Mouse (Mus musculus): Measurements from ENCODE around the gene Thada.

Gene Thada

GRCm38 (mm10) chr17:84287675-84288420, 178.2 kb downstream of the Thada start:
- no peak for DNase-seq (ENCODE audit: low spot score)

- no peak for DNase-seq (ENCODE audit: low spot score)
Measured at GRCm38 (mm10) chr17:84286536-84286935, 179.5 kb downstream of the Thada start.

DNA sequence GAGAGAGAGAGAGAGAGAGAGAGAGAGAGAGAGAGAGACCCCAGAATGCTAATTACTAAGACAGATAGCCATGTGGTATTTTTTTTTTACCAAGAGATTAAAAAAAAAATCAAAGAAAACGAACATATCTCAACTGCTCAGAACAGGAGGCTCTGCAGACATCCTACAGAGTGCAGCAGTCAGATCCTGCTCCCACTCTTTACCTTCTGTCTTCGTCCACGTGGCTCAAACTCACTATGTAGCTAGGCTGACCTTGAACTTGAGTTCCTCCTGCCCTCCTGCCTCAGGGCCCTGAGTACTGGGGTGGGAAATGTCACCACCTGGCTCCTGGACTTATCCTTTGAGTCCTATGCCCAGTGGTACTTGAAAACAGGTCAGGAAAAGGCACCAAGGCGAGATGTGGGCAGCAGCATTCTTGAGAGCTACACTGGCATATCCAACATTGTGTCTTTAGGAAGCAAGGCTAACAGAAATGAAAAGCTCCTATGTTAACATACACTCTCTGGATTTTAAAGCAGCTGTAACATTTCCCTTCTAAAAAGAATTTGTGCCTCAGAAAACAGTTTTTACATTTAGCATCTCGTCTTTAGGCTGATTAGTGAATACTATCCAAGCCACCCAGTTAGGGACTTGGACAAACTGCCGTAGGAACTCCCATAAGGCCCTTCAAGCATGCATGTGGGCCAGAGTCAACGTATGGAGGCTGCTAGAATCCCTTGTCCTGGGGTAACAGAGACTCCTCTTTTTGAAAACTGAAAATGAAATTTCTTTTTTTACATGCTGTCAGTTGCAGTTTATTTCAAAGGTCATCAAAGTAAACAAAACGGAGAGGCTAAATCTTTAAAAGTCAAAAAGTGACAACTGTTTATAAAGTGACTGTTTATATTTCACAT, 183.4 kb downstream of the Thada start:
- DNase-seq (ENCODE audit: low spot score): no peak

DNA sequence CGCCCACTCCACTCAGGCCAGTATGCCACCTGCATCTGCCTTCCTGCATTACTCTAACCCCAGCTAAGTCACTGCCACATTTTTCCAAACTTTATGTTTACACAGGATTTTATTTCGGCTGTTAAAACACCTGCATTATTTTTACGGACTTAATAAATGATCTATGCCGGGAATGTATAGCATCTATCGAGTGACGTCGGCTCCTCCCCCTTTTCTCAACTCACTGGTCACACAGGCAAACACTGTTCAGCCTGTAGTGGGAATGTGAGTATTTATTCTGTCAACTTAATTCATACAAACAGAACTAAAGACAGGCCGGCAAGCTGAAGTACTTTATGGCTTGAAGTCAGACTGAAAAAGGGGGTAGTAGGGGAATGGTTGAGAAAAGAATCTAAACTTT, 187.0 kb downstream of the Thada start:
- DNase-seq (ENCODE audit: low spot score): no peak

DNA sequence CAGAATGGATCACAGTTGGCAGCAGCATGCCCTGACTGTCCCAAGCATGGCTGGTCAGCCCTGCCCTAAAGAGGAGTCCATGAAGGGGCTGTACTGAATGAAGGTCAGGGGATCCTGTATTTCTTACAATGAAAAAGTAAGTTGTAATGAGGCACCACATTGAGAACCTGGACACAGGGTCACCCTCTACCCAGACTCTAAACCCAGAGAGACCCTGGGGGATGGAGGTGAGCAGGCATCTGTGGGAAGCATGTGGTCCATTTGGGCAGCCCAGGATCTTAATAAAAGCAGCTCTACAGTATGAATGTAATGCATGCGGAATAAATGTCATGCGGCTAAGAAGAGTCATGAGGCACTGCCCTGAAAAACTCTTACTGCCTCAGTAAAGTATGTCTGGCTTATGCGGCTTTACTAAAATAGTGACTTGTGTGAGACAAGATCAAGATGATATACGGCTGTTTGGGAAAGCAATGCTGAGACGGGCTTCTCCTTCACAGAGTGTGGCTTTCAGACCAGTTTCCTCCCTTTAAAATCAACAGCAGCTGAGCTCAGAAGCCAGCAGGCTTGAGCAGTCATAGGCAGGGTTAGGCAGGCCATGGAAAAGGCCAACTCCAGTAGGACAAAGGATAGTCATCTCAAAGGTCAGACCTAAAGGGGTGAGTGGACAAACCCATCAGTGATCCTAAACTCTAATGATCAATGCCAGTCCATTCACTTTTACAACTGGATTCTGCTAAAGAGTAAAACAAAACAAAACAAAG, 187.6 kb downstream of the Thada start:
- DNase-seq (ENCODE audit: low spot score): no peak

DNA sequence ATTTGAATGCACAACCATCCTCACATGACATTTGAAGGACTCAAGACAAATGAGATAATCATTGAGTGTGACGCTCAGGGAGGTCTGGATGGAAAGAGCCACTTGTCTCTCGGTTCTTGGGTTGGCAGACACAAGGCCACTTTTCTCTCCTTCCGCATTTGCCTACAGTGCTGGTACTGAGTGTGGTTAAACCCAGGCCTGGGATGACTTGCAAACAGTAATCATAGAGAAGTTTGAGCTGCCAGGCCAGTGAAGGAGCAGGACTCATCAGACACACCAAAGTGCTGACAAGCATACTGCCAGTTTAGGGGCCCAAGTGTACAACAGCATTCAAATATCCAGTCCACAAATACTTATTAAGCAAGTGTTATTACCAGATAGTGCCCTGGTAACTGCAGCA, 191.0 kb downstream of the Thada start:
- no peak for DNase-seq (ENCODE audit: low spot score)

DNA sequence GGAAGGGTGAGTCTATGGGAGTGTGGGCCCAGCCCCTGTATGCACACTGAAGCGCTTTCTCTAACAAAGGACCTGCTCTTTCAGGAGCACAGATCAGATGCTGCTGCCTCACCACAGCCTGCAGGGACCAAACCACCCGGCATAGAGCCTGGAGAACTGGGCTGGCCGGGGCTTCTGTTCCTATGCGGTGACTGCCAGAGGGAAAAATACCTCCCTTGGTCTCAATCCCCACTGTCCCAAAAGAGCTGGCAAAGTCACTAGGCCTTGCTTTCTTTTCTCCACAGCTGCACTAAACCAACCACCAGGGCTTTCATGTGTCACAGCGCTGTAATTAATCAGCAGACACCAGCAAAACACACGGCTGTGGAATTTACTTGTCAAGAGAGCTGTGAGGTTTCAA, 191.8 kb downstream of the Thada start:
- DNase-seq (ENCODE audit: low spot score): no peak

GRCm38 (mm10) chr17:84272557-84273261, 193.3 kb downstream of the Thada start:
- no peak for DNase-seq (ENCODE audit: low spot score)

DNA sequence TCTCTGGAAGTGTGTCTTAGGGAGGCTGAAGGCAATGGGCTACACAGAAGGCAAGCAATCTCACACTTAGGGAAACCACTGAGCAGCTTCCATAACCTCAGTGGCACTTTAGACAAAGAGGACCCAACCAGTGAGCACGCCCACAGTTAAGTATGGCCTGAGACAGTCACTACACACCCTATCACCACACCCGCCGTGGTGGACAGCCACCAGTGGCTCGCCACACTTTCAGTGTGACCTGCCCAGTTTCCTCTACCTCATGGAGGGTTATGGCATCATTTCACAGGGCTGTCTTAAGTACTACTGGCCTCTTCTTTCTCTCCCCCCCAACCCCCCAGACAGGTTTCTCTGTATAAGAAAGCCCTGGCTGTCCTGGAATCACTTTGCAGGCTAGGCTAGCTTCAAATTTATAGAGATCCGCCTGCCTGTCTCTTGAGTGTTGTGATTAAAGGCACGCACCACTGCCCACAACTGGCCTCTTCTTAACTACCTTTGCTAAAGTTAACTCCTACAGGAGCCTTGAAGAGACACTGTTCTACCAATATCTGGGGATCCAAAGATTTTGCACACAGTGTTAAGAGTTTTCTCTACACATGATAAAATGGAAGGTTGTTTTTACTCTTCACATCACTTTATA, 194.3 kb downstream of the Thada start:
- DNase-seq (ENCODE audit: low spot score): no peak

- no peak for DNase-seq (ENCODE audit: low spot score)
Measured at GRCm38 (mm10) chr17:84269722-84270121, 196.3 kb downstream of the Thada start.

DNA sequence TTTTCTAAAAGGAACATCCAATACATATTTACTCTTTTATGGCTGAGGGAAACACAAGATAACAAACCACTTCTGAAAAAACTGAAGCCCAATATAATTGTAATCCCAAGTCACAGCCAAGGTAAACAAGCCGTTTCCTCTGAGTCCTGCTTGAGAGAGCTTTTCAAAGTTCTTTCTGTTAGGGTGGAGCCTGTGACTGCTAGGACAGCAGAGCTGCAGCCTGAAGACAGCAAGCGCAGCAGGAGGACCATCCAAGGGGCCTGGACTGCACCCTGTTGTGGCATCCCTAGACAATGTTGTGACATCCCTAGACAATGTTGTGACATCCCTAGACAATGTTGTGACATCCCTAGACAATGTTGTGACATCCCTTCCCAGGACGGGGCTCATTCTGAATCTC, 197.6 kb downstream of the Thada start:
- no peak for DNase-seq (ENCODE audit: low spot score)

DNA sequence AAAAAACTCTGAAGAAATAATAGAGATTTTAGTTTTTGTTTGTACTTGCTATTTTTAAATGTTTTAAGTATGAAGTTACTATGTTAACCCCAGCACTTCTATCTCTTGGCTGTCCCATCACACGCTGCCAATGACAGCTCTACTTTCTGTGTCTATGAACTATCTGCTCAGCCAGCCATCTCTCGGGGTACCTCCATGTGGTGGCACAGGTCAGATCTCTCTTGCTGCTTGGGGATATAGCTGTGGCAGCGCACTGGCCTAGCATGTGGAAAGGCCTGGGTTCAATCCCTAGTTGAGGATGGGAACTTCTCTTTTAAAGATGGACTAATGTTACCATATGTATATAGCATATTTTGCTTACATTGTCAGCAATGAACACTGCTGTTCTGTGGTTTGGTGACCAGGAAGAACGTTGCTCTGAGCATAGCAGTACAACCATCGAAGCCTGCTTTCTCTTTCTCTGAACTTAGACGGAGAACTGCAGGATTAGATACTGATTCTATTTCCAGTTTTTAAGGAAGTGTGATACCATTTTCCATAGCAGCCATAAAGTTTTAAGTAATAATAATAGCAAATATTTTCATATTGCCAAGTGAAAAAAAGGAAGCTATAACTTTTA, 198.4 kb downstream of the Thada start:
- no peak for DNase-seq (ENCODE audit: low spot score)

- DNase-seq (ENCODE audit: low spot score): no peak
Measured at GRCm38 (mm10) chr17:84266161-84266948, 199.7 kb downstream of the Thada start.

DNA sequence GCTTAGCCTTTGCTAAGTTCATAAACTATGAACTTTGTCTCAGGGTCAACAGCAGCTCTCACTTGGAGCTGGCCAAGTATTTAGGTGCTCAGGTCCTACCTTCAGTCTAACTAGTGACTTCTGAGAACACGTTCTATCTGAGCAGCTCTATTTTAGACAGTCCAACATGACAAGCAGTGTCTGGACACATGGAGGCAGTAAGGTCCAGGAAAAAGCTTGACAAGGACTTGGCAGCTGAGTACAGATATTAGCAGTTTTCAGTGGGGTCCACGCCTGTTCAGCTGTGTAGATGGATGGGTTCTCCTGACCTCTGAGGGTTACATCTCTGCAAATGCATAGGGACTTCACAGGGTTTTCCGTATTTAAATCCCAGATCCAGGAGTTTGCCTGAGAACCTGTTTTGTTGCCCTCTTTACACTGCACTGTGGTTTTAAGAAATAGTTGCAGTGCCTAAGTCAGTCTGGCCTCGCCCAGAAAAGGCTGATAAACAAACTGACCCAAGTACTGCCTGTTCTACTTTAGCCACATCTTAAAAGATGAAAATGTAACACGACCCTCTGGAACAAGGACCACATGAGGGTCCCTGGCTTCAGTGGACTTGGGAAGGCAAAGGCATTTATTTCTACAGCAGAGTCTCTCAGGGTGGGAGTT, 200.4 kb downstream of the Thada start:
- no peak for DNase-seq (ENCODE audit: low spot score)

DNA sequence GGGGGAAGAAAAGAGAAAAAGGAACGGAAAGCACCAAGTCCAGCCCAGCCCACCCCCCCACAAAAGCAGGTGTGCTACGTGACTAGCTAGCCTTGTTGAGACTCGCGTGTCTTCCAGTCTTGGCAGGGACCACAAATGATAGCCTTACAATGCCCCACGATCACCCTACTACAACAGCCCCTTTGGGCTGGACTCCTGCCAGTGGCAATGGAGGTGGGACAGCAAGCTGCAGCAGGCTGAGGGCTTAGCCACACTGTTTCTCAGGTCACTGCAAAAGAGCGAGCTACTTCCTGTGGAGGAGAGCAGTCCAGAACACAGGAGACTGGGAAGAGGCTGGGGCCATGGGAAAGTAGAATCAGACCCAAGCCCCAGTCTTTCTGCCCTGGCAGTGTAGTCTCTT, 201.7 kb downstream of the Thada start:
- DNase-seq (ENCODE audit: low spot score): no peak

GRCm38 (mm10) chr17:84263591-84263990, 202.4 kb downstream of the Thada start:
- no peak for DNase-seq (ENCODE audit: low spot score)

- no peak for DNase-seq (ENCODE audit: low spot score)
Measured at GRCm38 (mm10) chr17:84262325-84262979, 203.6 kb downstream of the Thada start.

- no peak for DNase-seq (ENCODE audit: low spot score)
Measured at GRCm38 (mm10) chr17:84261010-84261409, 205.0 kb downstream of the Thada start.

GRCm38 (mm10) chr17:84260226-84260625, 205.8 kb downstream of the Thada start:
- DNase-seq (ENCODE audit: low spot score): no peak
